Mouse (Mus musculus): ENCODE data around the gene Ehmt1.

GRCm38 (mm10) chr2:24929593-24929992 lies 10.2 kb upstream of the Ehmt1 start:
- TF ChIP-seq CTCF (IDR thresholded peaks at IDR 0.05; ENCODE audit: low read depth), result no peak
- no peak for TF ChIP-seq EP300 (IDR thresholded peaks at IDR 0.05; ENCODE audit: low read depth)

Measured in liver, postnatal 0 days (tissue).